Mouse (Mus musculus): ENCODE results near the gene Cdh8. TPM values are rescaled to one million over a fixed set of nuclear protein-coding genes. Genes with fewer than 3 reads are reported as not detected.

The Cdh8 gene
- total RNA-seq (2014; fragmentation: Nextera tagmentation) (not detected in 2 replicates), total RNA-seq (2017) (not detected in 2 replicates)

DNA sequence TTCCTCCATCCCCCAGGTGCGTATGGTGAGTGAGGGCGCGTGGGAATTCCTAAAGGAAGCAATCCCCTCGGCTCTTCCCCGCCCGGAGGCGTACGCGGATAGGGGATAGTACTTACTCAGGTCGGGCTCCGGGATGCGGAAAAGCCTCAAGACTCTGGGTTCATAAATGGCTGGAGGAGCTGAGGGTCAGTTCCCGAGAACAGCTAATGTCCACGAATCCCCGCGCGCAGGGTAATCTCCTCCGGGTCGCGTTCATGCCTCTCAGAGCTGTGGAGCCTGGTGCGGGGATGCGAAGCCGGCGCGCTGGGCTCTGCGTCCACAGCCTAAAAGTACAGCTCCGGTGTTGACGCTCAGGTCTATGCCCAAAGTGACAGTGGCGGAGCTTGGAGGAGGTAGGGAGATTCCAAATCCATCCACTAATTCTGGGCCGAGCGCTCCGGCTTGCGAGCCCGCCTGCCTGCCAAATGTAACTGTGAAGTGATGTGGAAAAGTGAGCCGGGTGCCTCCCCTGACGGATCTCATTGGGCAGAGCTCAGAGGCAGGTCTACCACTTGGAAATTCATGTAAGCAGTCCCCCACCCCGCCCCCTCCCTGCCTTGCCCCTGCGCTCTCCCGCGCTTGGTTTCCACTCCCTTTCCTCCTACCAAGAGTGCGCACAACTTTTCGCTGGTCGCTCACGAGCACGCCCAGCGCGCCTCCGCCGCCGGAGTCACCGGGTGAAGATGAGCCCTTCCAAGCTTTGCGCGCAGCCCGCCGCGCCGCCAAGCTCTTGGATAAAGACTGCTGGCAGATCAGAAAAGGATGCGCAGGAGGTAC, at the start of gene Cdh8:
Gene Cdh8, minus strand, starts transcription at position 506 of the 816 bp plus-strand sequence.
- ATAC-seq (replicated peaks; ENCODE audit: low FRiP score, low TSS enrichment, poor library complexity, severe bottlenecking), result no peak

DNA sequence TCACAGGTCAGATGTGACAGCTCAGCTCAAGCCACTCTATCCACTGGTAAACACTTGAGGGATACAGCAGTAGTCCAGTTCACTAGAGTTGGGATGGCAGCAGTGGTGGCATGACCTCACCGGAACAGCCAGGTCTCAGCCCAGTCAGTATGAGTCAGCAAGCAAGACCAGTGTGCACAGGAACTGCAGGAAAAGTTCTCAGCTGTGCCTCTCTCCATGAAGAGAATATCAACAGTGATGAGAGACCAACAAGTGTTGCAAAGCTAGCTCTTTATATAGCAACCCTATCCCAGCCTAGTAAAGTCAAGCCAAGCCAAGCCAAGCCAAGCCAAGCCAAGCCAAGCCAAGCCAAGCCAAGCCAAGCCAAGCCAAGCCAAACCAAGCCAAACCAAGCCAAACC, 30.2 kb upstream of the Cdh8 start:
- ATAC-seq (replicated peaks; ENCODE audit: low FRiP score, low TSS enrichment, poor library complexity, severe bottlenecking), result no peak

DNA sequence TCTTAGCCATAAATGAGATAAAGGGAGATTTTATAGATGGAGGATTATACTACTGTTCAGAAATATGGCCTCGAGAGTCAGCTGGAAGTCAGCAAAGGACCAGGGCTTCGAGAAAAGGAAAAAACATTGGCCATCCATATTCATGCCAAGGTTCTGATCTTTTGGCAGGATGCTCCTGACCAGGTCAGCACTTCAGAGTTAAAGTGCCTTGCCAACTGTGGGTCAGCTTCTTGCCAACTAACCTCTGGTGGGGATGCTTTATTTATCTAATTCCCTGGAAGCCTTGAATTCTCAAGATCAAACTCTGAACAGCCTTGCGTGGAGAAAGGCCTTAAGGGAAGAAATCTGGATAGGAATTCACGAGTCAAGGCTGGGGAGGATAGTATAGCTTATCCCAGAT, 9.6 kb upstream of the Cdh8 start:
- ATAC-seq (replicated peaks; ENCODE audit: low FRiP score, low TSS enrichment, poor library complexity, severe bottlenecking), result no peak

DNA sequence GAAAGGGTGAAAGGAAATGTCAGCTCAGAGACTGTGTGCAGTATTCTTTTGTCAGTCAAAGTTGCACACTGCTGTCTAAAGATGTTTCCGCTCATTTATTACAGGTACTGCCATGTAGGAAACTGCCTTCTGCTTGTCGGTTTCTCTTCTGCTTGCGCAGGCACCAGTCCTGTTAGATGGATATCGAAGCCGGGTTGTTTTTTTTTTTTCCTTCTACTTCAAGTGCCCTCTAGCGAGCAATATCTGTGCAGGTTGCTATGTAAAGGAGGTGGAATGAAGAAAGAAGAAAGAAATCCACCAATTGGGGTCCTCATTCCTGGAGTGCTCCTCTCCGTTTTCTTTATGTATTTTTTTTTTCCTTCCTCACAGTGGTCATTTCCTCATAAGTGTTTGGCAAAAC, 5.2 kb upstream of the Cdh8 start:
- no peak for ATAC-seq (replicated peaks; ENCODE audit: low FRiP score, low TSS enrichment, poor library complexity, severe bottlenecking)

DNA sequence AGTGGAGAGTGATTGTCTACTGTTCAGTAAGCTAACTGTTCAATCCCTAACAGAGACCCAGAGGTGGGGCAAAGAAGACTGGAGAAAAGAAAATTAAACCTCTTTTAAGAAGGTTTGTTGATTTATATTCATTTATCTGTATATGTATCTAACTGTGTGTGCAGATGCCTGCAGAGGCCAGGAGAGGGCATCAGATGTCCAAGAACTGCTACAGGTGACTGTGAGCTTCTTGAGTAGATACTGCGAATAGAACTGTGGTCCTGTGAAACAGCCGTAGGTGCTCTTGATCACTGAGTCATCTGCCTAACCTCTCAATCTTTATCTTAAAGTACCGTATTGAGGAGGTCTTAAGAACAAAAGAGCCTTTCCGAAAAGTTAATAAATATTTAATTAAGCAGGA, 3.5 kb upstream of the Cdh8 start:
- ATAC-seq (replicated peaks; ENCODE audit: low FRiP score, low TSS enrichment, poor library complexity, severe bottlenecking), result no peak

DNA sequence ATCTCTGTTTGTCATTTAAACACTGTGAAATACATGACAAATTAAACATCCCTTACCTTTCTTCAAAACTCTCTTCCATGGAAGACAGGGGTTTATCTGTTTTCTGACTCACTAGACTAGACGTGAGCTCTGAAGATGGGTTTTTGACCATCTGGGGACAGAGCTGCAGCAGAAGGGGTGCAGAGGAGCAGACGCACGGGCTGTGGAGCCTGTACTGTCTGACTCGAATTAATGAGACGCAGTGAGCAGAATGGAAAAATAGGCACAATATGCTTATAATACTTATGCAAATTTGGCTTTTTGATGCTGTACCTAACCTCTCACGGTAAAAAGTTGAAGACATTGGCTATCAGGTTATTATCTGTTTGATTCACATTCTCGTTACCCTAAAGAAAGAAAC, 1.2 kb upstream of the Cdh8 start:
- ATAC-seq (replicated peaks; ENCODE audit: low FRiP score, low TSS enrichment, poor library complexity, severe bottlenecking), result no peak

DNA sequence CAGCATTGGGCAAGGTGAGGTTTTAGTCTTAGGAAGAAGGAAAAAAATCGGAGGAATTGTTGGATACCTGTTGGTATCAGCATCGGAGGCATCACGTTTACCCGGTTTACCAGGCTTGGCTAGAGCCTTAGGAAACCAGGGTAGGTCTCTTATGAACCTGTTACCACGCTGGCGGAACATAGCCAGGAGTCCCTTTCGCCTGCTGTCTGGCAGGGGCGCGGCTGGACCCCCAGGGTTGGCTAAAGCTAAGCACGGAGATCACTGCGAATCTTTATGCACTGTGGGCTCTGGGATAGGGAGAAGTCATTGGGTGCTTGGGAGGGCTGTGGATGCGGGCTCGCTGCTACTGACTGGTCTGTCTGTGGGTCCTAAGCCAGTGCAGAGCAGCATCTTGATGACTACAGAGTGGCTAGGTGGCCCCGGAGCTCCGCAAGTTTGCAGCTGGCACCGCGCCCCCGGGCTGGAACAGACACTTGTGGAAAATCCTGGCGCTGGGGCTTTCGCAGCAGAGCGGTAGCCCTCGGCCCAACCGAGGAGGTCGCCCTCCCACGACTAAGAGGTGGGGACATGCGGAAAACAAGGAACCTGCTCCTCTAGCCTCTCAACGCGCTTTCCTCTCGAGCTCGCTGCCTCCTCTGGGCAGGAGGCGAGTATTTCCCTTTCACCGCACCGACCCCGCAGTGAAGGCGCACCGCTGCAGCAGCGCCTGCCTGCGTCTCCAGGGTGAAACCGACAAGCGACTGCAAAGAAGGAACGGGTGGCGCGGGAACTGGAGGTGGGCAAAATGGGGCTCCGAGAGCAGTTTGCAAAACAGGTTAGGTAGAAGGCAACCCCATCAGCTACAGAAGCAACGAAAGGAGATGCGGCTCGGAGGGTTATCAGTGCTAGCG, 950 bp downstream of the Cdh8 start:
- no peak for ATAC-seq (replicated peaks; ENCODE audit: low FRiP score, low TSS enrichment, poor library complexity, severe bottlenecking)

DNA sequence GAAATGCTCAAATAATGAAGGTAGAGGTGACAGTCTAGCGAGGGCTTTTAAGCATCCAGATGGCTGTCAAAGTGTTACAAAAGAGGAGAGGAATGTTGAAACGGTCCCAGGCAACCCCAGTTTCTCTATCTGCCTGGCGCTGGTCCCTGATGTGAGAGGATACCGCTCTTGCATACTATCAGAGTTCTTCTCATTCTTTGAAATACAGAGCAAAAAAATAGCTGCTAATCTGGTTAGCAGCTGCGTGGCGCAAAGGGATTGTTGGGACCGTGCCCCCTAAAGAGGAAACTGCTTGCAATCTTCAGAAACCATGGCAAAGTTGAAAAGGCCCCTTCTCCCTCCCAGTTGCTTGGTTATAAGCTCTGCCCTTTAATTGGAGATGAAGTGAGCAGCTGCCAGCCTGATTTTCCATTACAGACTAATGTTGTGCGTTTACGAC, 1.8 kb downstream of the Cdh8 start:
- no peak for ATAC-seq (replicated peaks; ENCODE audit: low FRiP score, low TSS enrichment, poor library complexity, severe bottlenecking)

DNA sequence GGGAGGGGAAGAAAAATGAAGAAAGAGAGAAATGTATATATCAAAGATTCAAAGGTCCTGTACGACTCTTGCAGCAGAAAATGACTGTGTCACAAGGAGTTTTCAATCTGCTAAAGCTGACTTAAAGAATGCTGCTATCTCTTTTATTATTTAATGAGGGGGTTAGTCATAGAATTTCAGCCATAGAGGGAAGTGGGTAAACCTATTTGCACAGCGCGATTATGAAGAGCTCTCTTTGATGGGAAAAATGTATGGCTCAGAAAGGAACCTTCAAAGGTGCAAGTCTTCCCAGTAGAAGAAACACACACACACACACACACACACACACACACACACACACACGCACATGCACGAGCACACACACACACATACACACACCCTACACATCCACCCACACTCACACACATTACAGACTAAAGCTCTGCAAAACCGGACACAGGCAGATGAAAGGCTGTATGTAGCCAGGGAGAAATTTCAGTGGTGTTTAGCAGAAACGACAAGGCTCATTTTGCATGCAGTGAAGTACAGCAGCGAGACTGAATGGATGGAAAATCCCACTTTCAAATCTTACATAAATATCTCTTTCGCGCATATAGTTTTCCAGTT, 2.3 kb downstream of the Cdh8 start:
- no peak for ATAC-seq (replicated peaks; ENCODE audit: low FRiP score, low TSS enrichment, poor library complexity, severe bottlenecking)

DNA sequence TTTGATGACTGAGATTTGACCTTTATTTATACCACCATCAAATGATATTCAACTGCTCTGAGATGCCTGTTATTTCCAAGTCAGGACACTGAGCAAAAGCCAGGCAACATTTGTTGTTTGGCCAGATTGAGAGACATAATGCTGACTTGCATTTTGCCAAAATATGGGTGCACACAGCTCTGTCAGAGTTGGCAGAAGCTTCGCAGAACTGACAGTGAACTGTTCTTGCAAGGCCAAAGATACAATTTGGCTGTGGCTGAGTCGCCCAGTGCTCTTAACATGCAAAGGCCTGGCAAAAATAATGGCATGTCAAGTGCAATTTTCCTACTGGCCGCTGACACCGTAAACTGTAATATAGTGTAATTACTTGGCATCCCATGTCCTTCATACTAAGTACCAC, 22.4 kb downstream of the Cdh8 start:
- no peak for ATAC-seq (replicated peaks; ENCODE audit: low FRiP score, low TSS enrichment, poor library complexity, severe bottlenecking)

DNA sequence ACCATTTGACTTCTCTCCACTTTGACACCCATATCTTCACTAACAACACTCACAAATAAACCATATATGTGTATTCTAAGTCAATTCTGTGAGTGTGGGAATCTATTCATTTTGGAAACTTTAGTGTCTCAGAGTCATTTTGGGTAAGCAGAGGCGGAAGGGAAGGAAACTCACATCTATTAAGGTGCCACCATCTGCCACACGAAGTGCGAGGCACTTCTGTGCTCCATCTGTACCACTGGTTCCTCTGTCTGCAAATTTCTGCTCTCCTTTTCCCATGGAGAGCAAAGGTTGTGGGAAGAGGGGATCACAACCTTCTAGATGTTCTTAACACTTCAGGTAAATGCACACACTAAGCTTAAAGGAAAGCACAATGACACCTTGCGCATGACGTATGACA, 46.2 kb downstream of the Cdh8 start:
- ATAC-seq (replicated peaks; ENCODE audit: low FRiP score, low TSS enrichment, poor library complexity, severe bottlenecking), result no peak

DNA sequence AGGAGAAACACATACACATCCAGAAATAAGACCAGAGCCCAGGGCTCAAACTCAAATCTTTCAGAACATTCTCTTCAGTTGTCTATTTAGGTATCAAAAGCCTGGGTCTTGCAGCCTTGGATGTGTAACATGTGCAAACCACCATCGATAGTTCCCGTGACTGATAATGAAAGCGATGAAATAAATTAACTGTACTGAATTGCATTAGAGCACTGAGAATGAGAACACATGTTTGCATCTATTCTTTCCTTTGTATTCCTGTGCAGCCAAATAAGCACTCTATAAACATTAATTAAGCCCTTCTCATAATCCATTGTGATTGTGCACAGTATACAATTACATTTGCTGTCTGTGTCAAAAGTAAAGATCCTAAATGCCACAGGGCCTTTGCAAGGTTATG, 47.1 kb downstream of the Cdh8 start:
- ATAC-seq (replicated peaks; ENCODE audit: low FRiP score, low TSS enrichment, poor library complexity, severe bottlenecking), result no peak

DNA sequence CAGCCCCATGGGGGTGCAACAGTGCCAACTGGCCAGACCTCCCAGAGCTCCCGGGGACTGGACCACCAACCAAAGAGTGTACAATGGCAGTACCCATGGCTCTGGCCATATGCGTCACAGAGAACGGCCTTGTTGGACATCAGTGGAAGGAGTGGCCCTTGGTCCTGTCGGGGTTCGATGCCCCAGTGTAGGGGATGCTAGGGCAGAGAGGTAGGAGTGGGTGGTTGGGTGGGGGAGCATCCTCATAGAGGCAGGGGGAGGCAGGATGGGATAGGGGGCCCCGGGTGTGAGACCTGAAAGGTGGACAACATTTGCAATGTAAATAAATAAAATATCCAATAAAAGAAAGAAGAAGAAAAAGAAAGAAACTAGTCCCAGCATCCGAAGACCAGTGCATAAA, 47.8 kb downstream of the Cdh8 start:
- no peak for ATAC-seq (replicated peaks; ENCODE audit: low FRiP score, low TSS enrichment, poor library complexity, severe bottlenecking)

DNA sequence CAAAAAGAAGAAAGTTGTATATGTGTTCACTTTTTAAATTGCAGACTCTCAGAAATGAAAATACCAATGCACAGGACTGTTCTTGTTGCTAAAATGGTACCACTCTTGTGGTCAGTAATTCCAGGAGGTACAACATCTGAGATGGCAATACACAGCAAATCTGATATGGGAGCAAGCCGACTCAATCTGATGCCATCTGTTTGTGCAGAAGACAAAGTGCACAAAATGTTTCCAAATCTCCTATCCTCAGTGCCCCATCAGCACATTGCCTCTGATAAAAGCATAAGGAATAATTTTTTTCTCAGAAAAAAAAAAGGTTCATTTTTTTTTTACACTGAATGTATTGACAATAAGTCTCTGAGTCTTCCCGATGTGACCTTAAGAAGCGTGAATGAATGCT, 62.3 kb downstream of the Cdh8 start:
- ATAC-seq (replicated peaks; ENCODE audit: low FRiP score, low TSS enrichment, poor library complexity, severe bottlenecking), result no peak

DNA sequence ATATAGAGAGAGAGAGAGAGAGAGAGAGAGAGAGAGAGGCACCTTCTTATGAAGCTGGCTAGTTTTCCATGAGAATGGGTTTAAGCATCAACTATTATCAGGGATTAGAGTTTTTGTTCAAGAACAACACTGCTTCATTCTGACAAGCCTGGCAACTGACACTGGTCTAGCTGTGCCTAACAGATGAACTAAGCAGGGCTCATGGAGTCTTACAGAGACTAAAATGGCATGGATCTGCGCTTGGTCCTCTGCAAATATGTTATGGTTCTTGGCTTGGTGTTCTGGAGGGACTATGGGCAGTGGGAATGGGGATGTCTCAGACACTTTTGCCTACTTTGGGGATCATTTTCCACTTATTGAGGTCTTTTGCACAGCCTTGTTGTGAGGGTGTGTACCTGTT, 63.0 kb downstream of the Cdh8 start:
- ATAC-seq (replicated peaks; ENCODE audit: low FRiP score, low TSS enrichment, poor library complexity, severe bottlenecking), result no peak

DNA sequence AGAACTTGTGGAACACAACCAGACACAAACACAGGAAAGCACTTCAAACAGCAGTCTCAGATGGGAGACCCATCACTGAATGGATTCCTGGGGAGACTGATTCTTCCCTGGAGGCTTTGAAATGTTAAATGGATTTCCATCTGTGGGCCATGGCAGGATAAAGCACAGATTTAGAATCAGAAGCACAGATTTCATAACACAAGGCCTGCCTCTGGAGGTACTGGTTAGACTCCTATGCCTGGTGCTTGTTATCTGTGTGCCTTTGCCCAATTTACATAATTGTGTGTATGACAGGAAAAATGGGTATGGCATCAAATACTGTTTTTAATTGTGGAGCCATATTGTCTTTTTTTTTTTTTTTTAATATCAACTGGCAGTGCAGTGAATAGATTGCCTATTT, 66.8 kb downstream of the Cdh8 start:
- ATAC-seq (replicated peaks; ENCODE audit: low FRiP score, low TSS enrichment, poor library complexity, severe bottlenecking), result no peak

DNA sequence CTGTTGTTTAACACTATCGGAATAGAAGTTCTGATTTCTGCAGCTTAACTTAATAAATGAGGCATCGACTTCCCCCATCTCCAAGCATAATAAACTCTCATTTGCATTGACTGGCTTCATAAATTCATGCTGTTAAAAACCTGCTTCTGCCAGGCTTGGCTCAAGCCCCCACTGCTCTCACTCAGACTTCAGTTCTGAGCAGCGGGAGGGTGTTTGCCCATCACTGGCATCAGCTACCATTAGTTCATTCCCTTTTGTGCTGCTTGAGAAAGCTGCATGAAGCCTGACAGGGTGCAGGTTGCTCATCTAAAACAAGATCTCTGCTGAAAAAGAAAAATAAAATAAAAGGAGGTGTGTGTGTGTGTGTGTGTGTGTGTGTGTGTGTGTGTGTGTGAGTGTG, 67.7 kb downstream of the Cdh8 start:
- no peak for ATAC-seq (replicated peaks; ENCODE audit: low FRiP score, low TSS enrichment, poor library complexity, severe bottlenecking)

DNA sequence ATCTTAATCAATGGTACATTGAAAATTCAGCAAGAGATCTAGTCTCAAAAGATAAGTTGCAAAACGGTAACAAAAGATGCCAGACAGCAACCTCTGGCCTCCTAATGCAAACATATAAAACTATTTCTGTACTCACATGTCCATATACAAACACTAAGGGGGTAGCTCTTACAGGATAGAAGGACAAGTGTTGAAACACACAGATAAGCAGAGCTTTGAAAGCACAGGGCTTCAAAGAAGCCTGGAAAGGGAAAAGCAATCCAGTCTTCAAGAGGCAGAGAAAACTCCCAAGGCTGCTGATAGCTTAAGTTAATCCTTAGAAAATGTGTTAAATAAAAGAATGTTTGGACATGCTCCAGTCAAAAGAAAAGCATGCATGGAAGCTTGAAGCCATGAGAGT, 77.0 kb downstream of the Cdh8 start:
- no peak for ATAC-seq (replicated peaks; ENCODE audit: low FRiP score, low TSS enrichment, poor library complexity, severe bottlenecking)

DNA sequence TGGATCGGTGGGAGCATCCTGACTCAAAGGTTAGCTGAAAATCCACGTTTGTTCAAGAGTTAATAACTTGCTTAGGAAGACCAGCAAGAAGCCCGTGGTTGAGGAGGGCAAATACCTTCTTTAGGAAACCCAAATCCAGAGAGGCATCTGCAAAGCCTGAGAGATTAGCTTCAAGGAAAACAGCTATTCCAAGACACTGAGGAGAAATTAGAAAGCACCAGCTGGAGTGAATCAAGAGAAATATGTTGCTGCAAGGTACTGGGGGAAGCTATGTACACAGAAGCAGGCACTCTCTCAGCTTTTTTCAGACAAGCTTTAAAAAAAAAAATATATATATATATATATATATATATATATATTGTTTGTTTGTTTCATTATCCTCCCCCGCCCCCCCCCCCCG, 88.7 kb downstream of the Cdh8 start:
- ATAC-seq (replicated peaks; ENCODE audit: low FRiP score, low TSS enrichment, poor library complexity, severe bottlenecking), result no peak

DNA sequence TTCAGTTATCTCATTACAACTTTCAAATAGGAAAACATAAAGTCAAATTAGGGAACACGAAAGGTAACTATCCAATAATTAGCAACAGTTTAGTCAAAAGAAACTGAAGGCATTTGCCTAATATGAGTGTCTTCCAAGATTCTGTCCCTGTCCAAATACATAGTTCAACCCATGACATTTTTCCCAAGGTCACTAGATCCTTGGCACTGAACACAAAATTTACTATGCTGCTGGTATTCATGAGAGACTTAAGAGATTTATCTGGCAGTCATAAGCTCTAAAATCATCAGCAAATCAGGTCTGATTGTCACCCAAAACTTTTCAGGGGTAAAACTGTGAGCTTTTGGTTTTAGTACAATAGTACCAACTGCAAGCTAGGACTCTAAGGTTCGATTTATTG, 101.7 kb downstream of the Cdh8 start:
- no peak for ATAC-seq (replicated peaks; ENCODE audit: low FRiP score, low TSS enrichment, poor library complexity, severe bottlenecking)

Data from megakaryocyte-erythroid progenitor cell, adult 5-6 weeks (primary cell).